Mouse (Mus musculus): ENCODE data around the gene 4931422A03Rik. TPM values are rescaled to one million over a fixed set of nuclear protein-coding genes. Genes with fewer than 3 reads are reported as not detected.

Gene 4931422A03Rik
- total RNA-seq, 4 experiments from 2014 or later: not detected

DNA sequence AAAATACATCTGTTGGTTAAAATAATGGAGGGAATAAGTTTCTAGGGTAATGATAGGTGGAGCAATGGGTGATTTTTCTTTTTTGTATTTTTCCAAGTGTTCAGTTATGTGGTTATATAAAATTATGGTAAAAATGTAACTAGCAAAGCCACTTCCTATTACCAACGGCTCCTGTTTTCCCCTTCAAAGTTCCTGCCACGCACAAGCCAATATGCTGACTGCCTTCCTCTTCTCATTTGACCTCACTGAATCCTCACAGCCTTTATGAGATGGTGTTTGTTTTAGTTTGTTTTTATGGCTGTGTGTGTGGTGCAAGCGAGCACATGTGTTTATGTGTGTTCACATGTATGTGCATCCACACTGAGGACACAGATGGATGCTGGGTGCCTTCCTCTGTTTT, 93.5 kb downstream of the 4931422A03Rik start:
- DNase-seq: no peak

GRCm38 (mm10) chr2:103934270-103934669, 93.9 kb downstream of the 4931422A03Rik start:
- DNase-seq: no peak

DNA sequence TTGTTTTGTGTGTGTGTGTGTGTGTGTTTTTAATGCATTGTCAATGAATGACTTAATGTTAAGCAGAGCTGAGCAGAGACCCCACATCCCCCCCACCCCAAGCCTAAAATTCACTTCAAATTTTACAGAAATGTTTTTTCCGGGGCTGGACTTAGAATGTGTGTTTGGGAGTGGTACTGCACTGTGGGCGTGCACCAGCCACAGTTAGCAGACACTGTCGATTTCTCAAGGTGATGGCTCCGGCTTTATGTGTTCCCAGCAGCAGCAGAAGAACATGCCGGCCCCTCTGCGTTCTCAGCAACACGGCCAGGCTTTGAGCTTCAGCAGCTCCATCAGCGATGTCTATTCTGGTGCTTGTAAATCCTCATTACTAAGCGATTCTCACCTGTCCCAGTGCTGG, 95.7 kb downstream of the 4931422A03Rik start:
- no peak for DNase-seq

DNA sequence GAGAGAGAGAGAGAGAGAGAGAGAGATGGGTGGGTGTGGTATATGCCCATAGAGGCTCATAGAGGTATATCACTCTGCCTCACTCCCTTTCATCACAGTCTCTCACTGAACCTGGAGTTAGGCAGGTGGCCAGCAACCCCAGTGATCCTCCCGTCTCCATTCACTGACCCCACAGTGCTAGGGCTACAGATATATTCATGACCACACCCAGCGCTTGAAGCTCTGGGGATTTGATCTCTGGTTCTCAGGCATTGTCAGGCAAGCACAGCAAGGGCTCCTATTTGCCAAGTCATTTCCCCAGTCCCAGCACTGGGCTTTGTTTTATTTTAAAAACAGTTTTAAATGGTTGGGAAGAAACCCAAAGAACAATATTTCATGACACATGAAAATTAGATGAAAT, 96.1 kb downstream of the 4931422A03Rik start:
- DNase-seq: no peak

GRCm38 (mm10) chr2:103931511-103931911, 96.7 kb downstream of the 4931422A03Rik start:
- DNase-seq: no peak

GRCm38 (mm10) chr2:103930306-103931019, 97.7 kb downstream of the 4931422A03Rik start:
- no peak for DNase-seq

DNA sequence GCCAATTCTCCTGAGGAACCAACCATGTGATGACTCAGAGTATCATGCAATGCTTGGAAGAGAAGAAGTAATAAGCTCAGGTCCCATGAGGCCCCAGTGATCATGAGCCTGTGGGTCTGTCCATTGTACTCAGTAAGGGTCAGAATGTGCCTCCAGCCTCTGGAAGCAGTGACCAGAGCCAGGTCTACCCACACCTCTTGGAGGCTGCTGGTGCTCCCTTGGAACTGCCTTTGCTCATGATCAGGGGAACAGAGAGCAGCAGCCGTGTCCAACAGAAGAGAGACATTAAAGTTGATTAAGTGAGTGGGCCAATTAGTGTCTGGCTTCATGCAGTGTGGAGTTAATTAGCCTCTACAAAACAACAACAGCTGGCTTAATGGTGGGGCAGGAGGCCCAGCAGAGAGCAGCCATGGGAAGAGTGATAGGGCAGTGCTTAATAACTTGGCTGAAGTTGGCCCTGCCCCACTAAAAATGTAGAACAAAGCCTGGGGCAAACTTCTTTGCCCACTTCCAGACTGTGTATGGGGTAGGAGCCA, 100.5 kb downstream of the 4931422A03Rik start:
- DNase-seq: no peak

DNA sequence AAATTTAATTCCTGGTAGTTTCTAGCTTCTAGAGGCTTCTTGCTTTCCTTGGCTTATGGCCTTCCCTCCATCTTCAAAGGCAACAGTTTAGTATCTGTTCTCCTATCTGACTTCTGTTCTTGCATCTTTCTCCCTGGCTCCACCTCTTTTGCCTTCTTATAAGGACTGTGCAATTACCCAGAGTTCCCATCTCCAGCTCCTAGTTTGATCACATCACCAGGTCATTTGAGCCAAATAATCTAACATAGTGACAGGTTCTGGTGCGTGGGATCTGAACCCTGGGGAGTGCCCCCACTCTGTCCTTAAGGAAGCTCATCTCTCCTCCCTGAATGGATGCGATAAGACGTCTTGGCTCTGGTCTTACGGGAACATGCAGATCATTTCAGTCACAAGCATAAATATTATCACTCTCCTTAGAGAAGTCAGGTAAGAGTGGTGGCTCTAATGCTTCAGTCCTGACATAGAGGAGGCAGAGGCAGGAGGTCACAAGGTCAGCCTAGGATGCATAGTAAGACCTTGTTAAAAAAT, 101.5 kb downstream of the 4931422A03Rik start:
- DNase-seq: no peak

DNA sequence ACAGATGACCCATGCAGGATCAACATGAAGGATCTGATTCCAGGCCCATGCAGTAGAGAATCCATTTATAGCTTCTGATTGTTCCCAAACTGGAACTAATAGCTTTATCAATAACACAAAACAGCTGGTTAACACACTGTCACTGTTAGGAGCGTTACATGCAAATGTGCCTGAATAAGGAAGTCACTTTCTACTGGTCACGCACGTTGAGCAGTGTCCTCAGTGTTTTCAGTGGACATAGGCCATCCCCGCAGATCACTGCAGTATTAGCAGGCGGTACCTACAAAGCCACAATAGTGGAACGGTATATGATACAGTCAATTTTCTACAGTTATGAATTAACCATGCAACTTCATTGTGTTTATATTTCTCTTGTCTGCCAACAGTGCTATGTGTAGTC, 108.7 kb downstream of the 4931422A03Rik start:
- no peak for DNase-seq

DNA sequence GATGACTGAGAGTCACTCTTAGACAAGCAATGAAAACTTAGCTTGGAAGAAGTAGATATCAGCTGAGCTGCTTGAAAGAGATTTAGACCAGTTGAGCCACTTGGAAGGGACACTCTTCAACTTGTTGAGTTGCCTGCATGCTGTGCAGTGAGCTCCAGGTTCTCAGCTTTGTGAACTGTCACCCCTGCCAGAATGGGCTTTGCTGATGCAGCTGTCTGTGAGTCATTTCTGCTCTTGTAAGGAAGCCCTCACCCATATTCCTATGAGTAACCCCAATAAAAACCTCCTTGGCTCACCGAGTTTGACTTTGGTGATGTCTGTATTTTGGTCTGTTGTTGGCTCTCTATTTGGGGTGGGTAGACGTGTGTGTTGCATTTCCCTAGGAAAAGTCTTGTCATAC, 109.8 kb downstream of the 4931422A03Rik start:
- DNase-seq: no peak

DNA sequence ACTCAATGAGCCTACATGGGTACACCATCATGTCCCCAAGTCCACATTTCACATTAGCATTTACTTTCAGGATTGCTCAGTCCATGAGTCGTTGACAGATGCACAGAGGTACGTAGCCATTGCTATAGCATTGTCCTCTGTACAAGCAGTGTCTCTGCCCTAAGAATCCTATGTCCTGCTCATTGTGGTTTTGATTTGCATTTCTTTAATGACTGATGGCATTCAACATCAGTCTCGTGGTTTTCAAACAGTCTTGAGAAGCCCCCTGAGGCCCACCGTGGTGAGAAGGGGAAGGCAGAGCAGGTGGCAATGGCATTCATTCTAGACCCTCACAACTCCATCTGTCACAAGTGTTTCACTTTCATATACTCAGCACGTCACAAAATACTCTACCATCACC, 110.8 kb downstream of the 4931422A03Rik start:
- DNase-seq: no peak

Other genes with a start within 250 kb of the 4931422A03Rik start
- gene Caprin1, start 230.7 kb downstream of the 4931422A03Rik start, total RNA-seq (2022): 100 to 1,000 TPM; 345 to 413 (median 410) TPM
- 10 to 100 TPM; 21.2 to 41.8 (median 31.3) TPM for gene Lmo2, start 70.4 kb downstream of the 4931422A03Rik start, total RNA-seq (2022)
- 10 to 100 TPM; 88.1 to 93.9 (median 93.1) TPM for gene Fbxo3, start 640 bp downstream of the 4931422A03Rik start, total RNA-seq (2022)
- gene Gm10912, start 37.5 kb upstream of the 4931422A03Rik start, total RNA-seq (2022): under 1 TPM; 0.30 to 0.68 (median 0.64) TPM
- not detected for gene Gm10799, start 40.2 kb upstream of the 4931422A03Rik start, total RNA-seq (2022)
- 10 to 100 TPM; 10.7 to 13.2 (median 11.5) TPM for gene Cd59b, start 41.5 kb upstream of the 4931422A03Rik start, total RNA-seq (2022)
- gene Cd59a, start 67.4 kb upstream of the 4931422A03Rik start, total RNA-seq (2022): 100 to 1,000 TPM in 2 of 4 experiments, 10 to 100 TPM in 2; 91.8 to 151 (median 104) TPM
- gene A930018P22Rik, start 94.4 kb upstream of the 4931422A03Rik start, total RNA-seq (2022): 1 to 10 TPM in 1 of 4 experiments, under 1 TPM in 3; 0.48 to 1.9 (median 0.78) TPM

All from adrenal gland, adult 8-10 months (tissue).